29 mouse cellular contexts compared by ENCODE assay signal in the genomic region with DNA sequence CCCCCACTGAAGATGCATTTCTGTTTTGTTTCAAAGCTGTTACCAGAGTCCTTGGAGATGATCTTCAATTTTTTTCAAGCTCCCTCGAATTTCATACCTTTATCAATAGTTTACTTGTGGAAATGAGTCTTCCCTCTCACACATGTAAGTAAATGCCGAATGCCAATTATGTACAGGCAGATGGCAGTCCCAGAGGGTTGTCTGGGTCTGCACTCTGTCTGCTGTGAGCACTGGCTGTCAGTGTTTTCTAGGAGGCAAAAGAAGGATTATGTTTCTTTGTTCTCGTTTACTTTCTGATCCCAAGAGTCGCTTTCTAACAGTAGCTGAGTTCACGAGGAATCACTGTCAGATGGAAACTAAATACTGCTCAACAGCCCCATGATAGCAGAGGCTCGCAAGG.
DNase-seq lines count a peak whose midpoint lies in the region; ATAC-seq and TF ChIP-seq lines count a peak whose summit lies in the region.
"Had no signal": no experiment of that assay in that cellular context is flagged by ENCODE, and none has a peak within 500 bp of the region (broad histone marks: within the 10 kb centered on the region; RNA-seq: fewer than 3 reads in every experiment).

No protein-coding gene starts in this region.

- H3K9ac ChIP-seq in hindbrain, postnatal 0 days (replicated peaks; ENCODE audit: low read length): no peak overlapping the region
- no peak overlapping the region for H3K9ac ChIP-seq in hindbrain, embryonic 14.5 days
- no peak overlapping the region for H3K9ac ChIP-seq in midbrain, postnatal 0 days (replicated peaks; ENCODE audit: low read length, poor library complexity, severe bottlenecking)
- no peak overlapping the region for H3K9ac ChIP-seq in midbrain, embryonic 13.5 days (replicated peaks)
- H3K9ac ChIP-seq: embryonic facial prominence, embryonic 12.5 days; liver, embryonic 12.5 days; liver, postnatal 0 days; midbrain, embryonic 12.5 days had no signal

- H3K27me3 ChIP-seq in hindbrain, postnatal 0 days (ENCODE audit: insufficient read depth, low read length): no peaks in the 10 kb centered on the region
- H3K27me3 ChIP-seq in hindbrain, embryonic 14.5 days (ENCODE audit: control insufficient read depth, insufficient read depth, low read length): no peaks in the 10 kb centered on the region
- H3K27me3 ChIP-seq in midbrain, postnatal 0 days (ENCODE audit: insufficient read depth, low read length): no peaks in the 10 kb centered on the region
- no peaks in the 10 kb centered on the region for H3K27me3 ChIP-seq in midbrain, embryonic 13.5 days
- H3K27me3 ChIP-seq: liver, embryonic 12.5 days; megakaryocyte, embryonic 14.5 days; midbrain, embryonic 12.5 days; Patski had no signal

- ATAC-seq in hindbrain, postnatal 0 days: no peak
- no peak for ATAC-seq in hindbrain, embryonic 14.5 days (ENCODE audit: low FRiP score)
- ATAC-seq in midbrain, postnatal 0 days (ENCODE audit: low FRiP score): no peak
- no peak for ATAC-seq in midbrain, embryonic 13.5 days
- ATAC-seq: hindbrain, embryonic 16.5 days; intestine, embryonic 16.5 days; liver, embryonic 12.5 days; liver, postnatal 0 days; Patski had no signal

- no peaks in the 10 kb centered on the region for H3K9me3 ChIP-seq in hindbrain, postnatal 0 days (ENCODE audit: low read length)
- H3K9me3 ChIP-seq in hindbrain, embryonic 14.5 days (ENCODE audit: control insufficient read depth, low read length): no peaks in the 10 kb centered on the region
- H3K9me3 ChIP-seq in midbrain, postnatal 0 days (ENCODE audit: low read length): no peaks in the 10 kb centered on the region
- H3K9me3 ChIP-seq in midbrain, embryonic 13.5 days: no peaks in the 10 kb centered on the region
- H3K9me3 ChIP-seq: embryonic facial prominence, embryonic 12.5 days; hindbrain, embryonic 10.5 days; liver, embryonic 12.5 days; midbrain, embryonic 12.5 days had no signal

- TF ChIP-seq CTCF in hindbrain, postnatal 0 days (IDR thresholded peaks at IDR 0.05; ENCODE audit: low read depth): no peak
- TF ChIP-seq CTCF in midbrain, postnatal 0 days (IDR thresholded peaks at IDR 0.05): no peak

- no peak overlapping the region for H3K4me2 ChIP-seq in hindbrain, postnatal 0 days (ENCODE audit: low read depth, low read length)
- no peak overlapping the region for H3K4me2 ChIP-seq in hindbrain, embryonic 14.5 days (replicated peaks)
- H3K4me2 ChIP-seq in midbrain, postnatal 0 days (ENCODE audit: low read depth, low read length, poor library complexity, severe bottlenecking): no peak overlapping the region
- no peak overlapping the region for H3K4me2 ChIP-seq in midbrain, embryonic 13.5 days (replicated peaks)
- H3K4me2 ChIP-seq: embryonic facial prominence, embryonic 12.5 days; liver, embryonic 12.5 days; midbrain, embryonic 12.5 days had no signal

- no peaks in the 10 kb centered on the region for H3K36me3 ChIP-seq in hindbrain, postnatal 0 days (ENCODE audit: insufficient read depth, low read length)
- H3K36me3 ChIP-seq in hindbrain, embryonic 14.5 days (replicated peaks; ENCODE audit: control insufficient read depth, insufficient read depth): no peaks in the 10 kb centered on the region
- no peaks in the 10 kb centered on the region for H3K36me3 ChIP-seq in midbrain, postnatal 0 days (ENCODE audit: insufficient read depth, low read length)
- H3K36me3 ChIP-seq in midbrain, embryonic 13.5 days: no peaks in the 10 kb centered on the region
- H3K36me3 ChIP-seq: embryonic facial prominence, embryonic 12.5 days; hindbrain, embryonic 10.5 days; liver, embryonic 12.5 days; midbrain, embryonic 12.5 days had no signal

- WGBS in hindbrain, postnatal 0 days: 47% methylated on average over 6 of the region's 6 CpGs
- 48% methylated on average over 6 of the region's 6 CpGs for WGBS in hindbrain, embryonic 14.5 days
- 31% methylated on average over 6 of the region's 6 CpGs for WGBS in midbrain, postnatal 0 days
- 33% methylated on average over 6 of the region's 6 CpGs for WGBS in midbrain, embryonic 13.5 days

- DNase-seq in embryo, embryonic 10 days (ENCODE audit: low spot score): peak; percentile 9
- DNase-seq in embryo, embryonic 9.5 days (ENCODE audit: extremely low spot score): no peak
- peak; percentile 17 for DNase-seq in hindbrain, postnatal 0 days (ENCODE audit: low spot score)
- DNase-seq in hindbrain, embryonic 14.5 days (ENCODE audit: low spot score): no peak
- peak; percentile 26 for DNase-seq in midbrain, postnatal 0 days (ENCODE audit: low spot score)
- no peak for DNase-seq in cerebellum, adult 11 months
- DNase-seq: adrenal gland, postnatal 10 days; cerebellum, adult 11-12 months; cerebellum, postnatal 25 days; heart, postnatal 14 days; kidney, adult 8-10 months; kidney, postnatal 14 days; layer of hippocampus, postnatal 36 days; left cerebral cortex, postnatal 4 days; liver, postnatal 0 days; lung, postnatal 4 days; right cerebral cortex, postnatal 4 days; thymus, adult 18-20 months; thymus, postnatal 25 days had no signal

- no peaks in the 10 kb centered on the region for H3K4me1 ChIP-seq in hindbrain, postnatal 0 days (ENCODE audit: insufficient read depth, low read length)
- no peaks in the 10 kb centered on the region for H3K4me1 ChIP-seq in hindbrain, embryonic 14.5 days (replicated peaks; ENCODE audit: control insufficient read depth, insufficient read depth, low read length)
- no peaks in the 10 kb centered on the region for H3K4me1 ChIP-seq in midbrain, postnatal 0 days (ENCODE audit: insufficient read depth, low read length)
- peaks cover 10% of the 10 kb centered on the region for H3K4me1 ChIP-seq in midbrain, embryonic 13.5 days (replicated peaks)
- H3K4me1 ChIP-seq: liver, embryonic 12.5 days; megakaryocyte, embryonic 14.5 days had no signal

- H3K27ac ChIP-seq in hindbrain, postnatal 0 days: no peak overlapping the region
- no peak overlapping the region for H3K27ac ChIP-seq in hindbrain, embryonic 14.5 days
- no peak overlapping the region for H3K27ac ChIP-seq in midbrain, postnatal 0 days (ENCODE audit: low read depth, low read length)
- no peak overlapping the region for H3K27ac ChIP-seq in midbrain, embryonic 13.5 days
- H3K27ac ChIP-seq: embryonic facial prominence, embryonic 12.5 days; hindbrain, embryonic 10.5 days; liver, embryonic 12.5 days; midbrain, embryonic 12.5 days; stomach, postnatal 0 days had no signal

- no peak overlapping the region for H3K4me3 ChIP-seq in hindbrain, postnatal 0 days (ENCODE audit: low read length)
- H3K4me3 ChIP-seq in hindbrain, embryonic 14.5 days (replicated peaks; ENCODE audit: low read length): no peak overlapping the region
- no peak overlapping the region for H3K4me3 ChIP-seq in midbrain, postnatal 0 days (ENCODE audit: low read depth, low read length)
- no peak overlapping the region for H3K4me3 ChIP-seq in midbrain, embryonic 13.5 days (replicated peaks)
- H3K4me3 ChIP-seq: embryonic facial prominence, embryonic 12.5 days; hindbrain, embryonic 10.5 days; liver, embryonic 12.5 days; megakaryocyte, embryonic 14.5 days; midbrain, embryonic 12.5 days had no signal

Comparison
In these comparisons a context has a peak if more than half of its experiments do, and no peak if none do; other contexts are left out.
1. DNase-seq: peak in embryo, embryonic 10 days (single experiment), hindbrain, postnatal 0 days (single experiment) and midbrain, postnatal 0 days (single experiment); none in embryo, embryonic 9.5 days (single experiment), hindbrain, embryonic 14.5 days (single experiment) and cerebellum, adult 11 months (single experiment).